Mouse (Mus musculus): Measurements from ENCODE around the gene Kcmf1.

Kcmf1 gene

GRCm38 (mm10) chr6:72899781-72900681, at the start of gene Kcmf1:
Gene Kcmf1, minus strand, starts transcription at chr6:72899979.
- peak; percentile 32 to 51 for DNase-seq (ENCODE audit: low spot score in 2 of 2)

- DNase-seq (ENCODE audit: low spot score in 2 of 2), result peak; percentile 75 to 77
Measured at GRCm38 (mm10) chr6:72949161-72949756, 49.5 kb upstream of the Kcmf1 start.

GRCm38 (mm10) chr6:72948392-72948791, 48.6 kb upstream of the Kcmf1 start:
- no peak for DNase-seq (ENCODE audit: low spot score in 2 of 2)

GRCm38 (mm10) chr6:72947960-72948359, 48.2 kb upstream of the Kcmf1 start:
- no peak for DNase-seq (ENCODE audit: low spot score in 2 of 2)

- DNase-seq (ENCODE audit: low spot score in 2 of 2), result peak in 1 of 2 experiments; percentile 44
Measured at GRCm38 (mm10) chr6:72940493-72940892, 40.7 kb upstream of the Kcmf1 start.

- DNase-seq (ENCODE audit: low spot score in 2 of 2), result no peak
Measured at GRCm38 (mm10) chr6:72937859-72938258, 38.1 kb upstream of the Kcmf1 start.

GRCm38 (mm10) chr6:72937430-72937829, 37.7 kb upstream of the Kcmf1 start:
- no peak for DNase-seq (ENCODE audit: low spot score in 2 of 2)

- no peak for DNase-seq (ENCODE audit: low spot score in 2 of 2)
Measured at GRCm38 (mm10) chr6:72932955-72933354, 33.2 kb upstream of the Kcmf1 start.

- no peak for DNase-seq (ENCODE audit: low spot score in 2 of 2)
Measured at GRCm38 (mm10) chr6:72931533-72931932, 31.8 kb upstream of the Kcmf1 start.

GRCm38 (mm10) chr6:72929795-72930398, 30.1 kb upstream of the Kcmf1 start:
- no peak for DNase-seq (ENCODE audit: low spot score in 2 of 2)

GRCm38 (mm10) chr6:72926755-72927482, 27.1 kb upstream of the Kcmf1 start:
- peak in 1 of 2 experiments; percentile 7 for DNase-seq (ENCODE audit: low spot score in 2 of 2)

- no peak for DNase-seq (ENCODE audit: low spot score in 2 of 2)
Measured at GRCm38 (mm10) chr6:72926031-72926430, 26.3 kb upstream of the Kcmf1 start.

- DNase-seq (ENCODE audit: low spot score in 2 of 2), result no peak
Measured at GRCm38 (mm10) chr6:72923381-72923780, 23.6 kb upstream of the Kcmf1 start.

- DNase-seq (ENCODE audit: low spot score in 2 of 2), result no peak
Measured at GRCm38 (mm10) chr6:72921081-72921480, 21.3 kb upstream of the Kcmf1 start.

GRCm38 (mm10) chr6:72918510-72919033, 18.8 kb upstream of the Kcmf1 start:
- DNase-seq (ENCODE audit: low spot score in 2 of 2), result no peak

- DNase-seq (ENCODE audit: low spot score in 2 of 2), result no peak
Measured at GRCm38 (mm10) chr6:72916330-72916729, 16.6 kb upstream of the Kcmf1 start.

GRCm38 (mm10) chr6:72914087-72914749, 14.4 kb upstream of the Kcmf1 start:
- DNase-seq (ENCODE audit: low spot score in 2 of 2), result no peak

GRCm38 (mm10) chr6:72911261-72911660, 11.5 kb upstream of the Kcmf1 start:
- no peak for DNase-seq (ENCODE audit: low spot score in 2 of 2)

- no peak for DNase-seq (ENCODE audit: low spot score in 2 of 2)
Measured at GRCm38 (mm10) chr6:72902254-72902990, 2.6 kb upstream of the Kcmf1 start.

GRCm38 (mm10) chr6:72900952-72901351, 1.2 kb upstream of the Kcmf1 start:
- no peak for DNase-seq (ENCODE audit: low spot score in 2 of 2)

Measured in right cerebral cortex, postnatal 36 days (tissue).